Mouse (Mus musculus) hindbrain, embryonic 11.5 days (tissue): ENCODE results near the gene AF067061. TPM values are rescaled to one million over a fixed set of nuclear protein-coding genes. Genes with fewer than 3 reads are reported as not detected.
"Not testable (repeated sequence)": the region's sequence is repeated elsewhere in the genome, so short reads cannot be mapped to it uniquely, and the experiment has no call there.

Experiments used
- ATAC-seq: fragments of 200-750 bp; cut with Nextera tagmentation; 2 replicates; pipeline ENCODE4 v1.8.0; 2017; ENCODE audit warnings: mild to moderate bottlenecking, moderate TSS enrichment, moderate library complexity; ENCODE audit not compliant: low FRiP score
- DNase-seq: peaks from one replicate; pipeline ENCODE4 v3.0.0-alpha.2; 2015; ENCODE audit warnings: low spot score
- H3K27ac ChIP-seq: fragments of 300-500 bp; sonication (generic); 2 replicates; pipeline ENCODE4 v1.5.1; 2014; ENCODE audit warnings: mild to moderate bottlenecking, low read depth, low read length
- H3K27me3 ChIP-seq: fragments of 300-500 bp; sonication (generic); 2 replicates; pipeline ENCODE4 v1.6.1; 2014; ENCODE audit warnings: mild to moderate bottlenecking, low read length, moderate library complexity, mixed read lengths; ENCODE audit not compliant: control insufficient read depth, insufficient read depth
- H3K36me3 ChIP-seq: fragments of 300-500 bp; sonication (generic); 2 replicates; pipeline ENCODE4 v1.6.1; 2014; ENCODE audit warnings: mild to moderate bottlenecking, low read length, moderate library complexity, mixed read lengths; ENCODE audit not compliant: control insufficient read depth, insufficient read depth
- H3K4me1 ChIP-seq: fragments of 300-500 bp; sonication (generic); replicated peaks from 2 replicates; pipeline ENCODE4 v1.6.1; 2014; ENCODE audit warnings: low read length, mixed read lengths; ENCODE audit not compliant: control insufficient read depth, insufficient read depth
- H3K4me2 ChIP-seq: fragments of 300-500 bp; sonication (generic); replicated peaks from 2 replicates; pipeline ENCODE4 v1.6.1; 2014; ENCODE audit warnings: mild to moderate bottlenecking, low read depth, low read length
- H3K4me3 ChIP-seq: fragments of 300-500 bp; sonication (generic); 2 replicates; pipeline ENCODE4 v1.5.1; 2014; ENCODE audit warnings: low read depth, low read length
- H3K9ac ChIP-seq: fragments of 300-500 bp; sonication (generic); 2 replicates; pipeline ENCODE4 v1.6.1; 2014; ENCODE audit warnings: low read depth, low read length
- H3K9me3 ChIP-seq: fragments of 300-500 bp; sonication (generic); 2 replicates; pipeline ENCODE4 v1.6.1; 2016; ENCODE audit warnings: low read length; ENCODE audit not compliant: control insufficient read depth
- WGBS: fragments of 180-500 bp; shearing (Covaris S2); extraction: QIAGEN DNeasy Blood & Tissue Kit; methylation state at CpG from one replicate; pipeline ENCODE4 v1.1.7; 2014; 5-methylcytosine and 5-hydroxymethylcytosine counted together
- polyA plus RNA-seq: library from polyadenylated mRNA; unstranded; fragments of >200 nt; fragmentation: Nextera tagmentation; extraction: Ambion mirVana; gene quantifications from 2 replicates; pipeline ENCODE4 v1.2.1, GENCODE M21; 2014

The AF067061 gene
- not detected in 2 replicates for polyA plus RNA-seq

GRCm38 (mm10) chr13:120262870-120263269, at the start of gene AF067061:
Gene AF067061, plus strand, starts transcription at chr13:120263114.
- H3K27ac ChIP-seq, H3K4me1 ChIP-seq, H3K9me3 ChIP-seq, H3K4me3 ChIP-seq, H3K27me3 ChIP-seq, H3K36me3 ChIP-seq, ATAC-seq, H3K4me2 ChIP-seq, H3K9ac ChIP-seq, DNase-seq: not testable (repeated sequence)
- 87% methylated on average over 2 of the region's 2 CpGs for WGBS

- not testable (repeated sequence) for H3K27ac ChIP-seq, H3K4me1 ChIP-seq, H3K9me3 ChIP-seq, H3K27me3 ChIP-seq, H3K36me3 ChIP-seq, DNase-seq, ATAC-seq, H3K4me2 ChIP-seq, H3K9ac ChIP-seq, H3K4me3 ChIP-seq
- no CpG with 5 or more reads among the region's 2 CpGs for WGBS
Observed at GRCm38 (mm10) chr13:120215847-120216246, 47.1 kb upstream of the AF067061 start, which contains the start of gene Gm21762. Gene Gm21762, minus strand, starts transcription at chr13:120215947.

- not testable (repeated sequence) for H3K4me3 ChIP-seq, H3K4me2 ChIP-seq, H3K4me1 ChIP-seq, H3K9ac ChIP-seq, H3K36me3 ChIP-seq, H3K9me3 ChIP-seq, H3K27ac ChIP-seq, H3K27me3 ChIP-seq, DNase-seq
- 90% methylated on average over 5 of the region's 5 CpGs for WGBS
- 0 out of 2 replicates have a peak, but pooled peaks have one; percentile 12 for ATAC-seq
Observed at GRCm38 (mm10) chr13:120220922-120221321, 42.0 kb upstream of the AF067061 start.

- H3K27me3 ChIP-seq, H3K9me3 ChIP-seq, H3K9ac ChIP-seq, ATAC-seq, H3K4me2 ChIP-seq, DNase-seq, H3K36me3 ChIP-seq, H3K27ac ChIP-seq, H3K4me3 ChIP-seq, H3K4me1 ChIP-seq: not testable (repeated sequence)
- WGBS = 93% methylated on average over 16 of the region's 25 CpGs
Observed at GRCm38 (mm10) chr13:120223012-120223659, 39.8 kb upstream of the AF067061 start.

GRCm38 (mm10) chr13:120231798-120232197, 31.1 kb upstream of the AF067061 start:
- ATAC-seq = 0 out of 2 replicates have a peak, but pooled peaks have one; percentile 30

GRCm38 (mm10) chr13:120232447-120233049, 30.4 kb upstream of the AF067061 start:
- not testable (repeated sequence) for H3K4me3 ChIP-seq, H3K9ac ChIP-seq, H3K36me3 ChIP-seq, ATAC-seq, H3K9me3 ChIP-seq, H3K4me1 ChIP-seq, H3K4me2 ChIP-seq, H3K27ac ChIP-seq, H3K27me3 ChIP-seq, DNase-seq
- WGBS = 75% methylated on average over 12 of the region's 25 CpGs

More at GRCm38 (mm10) chr13:120231798-120232197, 31.1 kb upstream of the AF067061 start:
- H3K27me3 ChIP-seq, H3K4me3 ChIP-seq, H3K36me3 ChIP-seq, DNase-seq, H3K4me2 ChIP-seq, H3K9ac ChIP-seq, H3K9me3 ChIP-seq, H3K4me1 ChIP-seq, H3K27ac ChIP-seq: not testable (repeated sequence)
- 97% methylated on average over 17 of the region's 17 CpGs for WGBS

- H3K4me1 ChIP-seq, H3K36me3 ChIP-seq, ATAC-seq: not testable (repeated sequence)
Observed at GRCm38 (mm10) chr13:120238811-120239210, 24.1 kb upstream of the AF067061 start, which contains the start of gene Gm21731. Gene Gm21731, plus strand, starts transcription at chr13:120239111.

GRCm38 (mm10) chr13:120251208-120251924, 11.5 kb upstream of the AF067061 start:
- H3K27me3 ChIP-seq, H3K4me1 ChIP-seq, ATAC-seq, H3K4me2 ChIP-seq, H3K9me3 ChIP-seq, H3K4me3 ChIP-seq, H3K36me3 ChIP-seq, H3K9ac ChIP-seq, H3K27ac ChIP-seq, DNase-seq: not testable (repeated sequence)
- WGBS = 86% methylated on average over 2 of the region's 3 CpGs

More at GRCm38 (mm10) chr13:120238811-120239210, 24.1 kb upstream of the AF067061 start, which contains the start of gene Gm21731:
- H3K27me3 ChIP-seq, DNase-seq, H3K9me3 ChIP-seq, H3K27ac ChIP-seq, H3K4me2 ChIP-seq, H3K4me3 ChIP-seq, H3K9ac ChIP-seq: not testable (repeated sequence)
